Mouse (Mus musculus) intestine, embryonic 16.5 days (tissue): Measurements from ENCODE around the gene Ubald1. TPM values are rescaled to one million over a fixed set of nuclear protein-coding genes. Genes with fewer than 3 reads are reported as not detected.

ENCODE experiments used
- ATAC-seq: fragments of 200-750 bp; cut with Nextera tagmentation; 2 replicates; pipeline ENCODE4 v1.8.0; 2017; ENCODE audit warnings: moderate TSS enrichment, moderate library complexity
- H3K27ac ChIP-seq: fragments of 300-500 bp; sonication (generic); 2 replicates; pipeline ENCODE4 v1.5.1; 2014; ENCODE audit warnings: mild to moderate bottlenecking, low read length
- H3K27me3 ChIP-seq: fragments of 300-500 bp; sonication (generic); replicated peaks from 2 replicates; pipeline ENCODE4 v1.6.1; 2014; ENCODE audit warnings: low read length, control low read depth, mixed read lengths; ENCODE audit not compliant: control insufficient read depth, insufficient read depth
- H3K36me3 ChIP-seq: fragments of 300-500 bp; sonication (generic); 2 replicates; pipeline ENCODE4 v1.6.1; 2014; ENCODE audit warnings: low read length, control low read depth; ENCODE audit not compliant: control insufficient read depth, insufficient read depth
- H3K4me1 ChIP-seq: fragments of 300-500 bp; sonication (generic); 2 replicates; pipeline ENCODE4 v1.6.1; 2014; ENCODE audit warnings: low read length, control low read depth, mixed read lengths; ENCODE audit not compliant: control insufficient read depth, insufficient read depth
- H3K4me2 ChIP-seq: fragments of 300-500 bp; sonication (generic); 2 replicates; pipeline ENCODE4 v1.6.1; 2014; ENCODE audit warnings: low read depth, low read length, control low read depth
- H3K4me3 ChIP-seq: fragments of 300-500 bp; sonication (generic); 2 replicates; pipeline ENCODE4 v1.5.1; 2014; ENCODE audit warnings: mild to moderate bottlenecking, low read length
- H3K9ac ChIP-seq: fragments of 300-500 bp; sonication (generic); 2 replicates; pipeline ENCODE4 v1.6.1; 2014; ENCODE audit warnings: low read depth, low read length
- H3K9me3 ChIP-seq: fragments of 300-500 bp; sonication (generic); 2 replicates; pipeline ENCODE4 v1.6.1; 2016; ENCODE audit warnings: low read length, control low read depth; ENCODE audit not compliant: control insufficient read depth
- WGBS: fragments of 180-500 bp; shearing (Covaris S2); extraction: QIAGEN DNeasy Blood & Tissue Kit; methylation state at CpG from one replicate; pipeline ENCODE4 v1.1.7; 2014; 5-methylcytosine and 5-hydroxymethylcytosine counted together
- polyA plus RNA-seq: library from polyadenylated mRNA; unstranded; fragments of >200 nt; fragmentation: Nextera tagmentation; extraction: Ambion mirVana; gene quantifications from 2 replicates; pipeline ENCODE4 v1.2.1, GENCODE M21; 2015

Gene Ubald1
- polyA plus RNA-seq, 1 experiment from 2014 or later = 33.7 TPM

DNA sequence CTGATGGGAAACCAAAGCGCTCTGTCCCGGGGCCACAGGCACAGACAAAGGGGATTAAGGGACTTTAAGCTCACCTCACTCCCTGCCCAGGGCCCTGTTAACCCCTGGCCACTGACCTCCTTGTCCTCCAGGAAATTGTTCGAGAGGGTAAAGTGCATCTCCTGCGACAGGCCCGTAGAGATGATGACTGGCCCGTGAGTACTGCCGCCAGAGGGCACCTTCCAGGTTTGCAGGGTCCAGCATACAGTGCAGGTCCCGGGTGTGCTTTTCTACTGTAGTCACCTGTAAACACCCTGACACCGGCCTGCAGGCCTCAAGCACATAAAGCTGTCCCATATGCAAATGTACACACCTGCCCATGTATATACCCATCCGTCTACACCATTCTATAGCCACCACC, 18.7 kb downstream of the Ubald1 start:
- Histone ChIP-seq H3K27me3 (no peaks in the 10 kb centered on the region), H3K4me1 (0 out of 2 replicates have a peak, but pooled peaks cover 4% of the 10 kb centered on the region), H3K36me3 (no peaks in the 10 kb centered on the region), H3K4me2 (no peak overlapping the region), H3K4me3 (no peak overlapping the region), H3K27ac (no peak overlapping the region), H3K9ac (no peak overlapping the region), H3K9me3 (no peaks in the 10 kb centered on the region)
- peak; percentile 67 for ATAC-seq
- 46% methylated on average over 10 of the region's 10 CpGs for whole genome bisulfite sequencing

DNA sequence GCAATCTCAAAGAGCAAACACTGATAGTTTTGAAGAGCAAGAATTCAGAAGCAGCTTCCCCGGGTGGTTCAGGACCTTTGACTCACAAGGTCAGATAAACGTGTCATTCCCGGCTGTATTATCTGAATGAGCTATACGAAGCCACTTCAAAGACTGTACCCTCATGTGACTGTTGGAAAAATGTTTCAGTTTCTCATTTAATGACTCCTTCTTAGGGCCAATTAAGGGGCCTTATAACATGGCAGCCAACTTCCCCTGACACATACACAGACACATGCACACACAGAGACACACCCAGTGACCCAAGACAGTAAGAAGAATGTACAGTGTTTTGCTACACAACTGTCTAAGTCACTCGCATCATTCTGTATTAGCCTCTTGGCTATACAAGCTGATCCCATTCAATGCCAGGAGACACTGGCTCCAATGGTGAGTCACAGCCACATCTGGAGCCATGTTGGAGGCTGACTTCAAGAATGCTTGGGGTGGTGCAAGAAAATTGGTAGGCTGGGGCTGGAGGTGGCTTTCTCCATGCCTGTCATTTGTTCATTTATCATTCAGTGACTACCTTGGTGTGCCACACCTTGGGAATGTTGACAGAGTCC, 25.0 kb downstream of the Ubald1 start:
- ATAC-seq = peak; percentile 46
- Histone ChIP-seq H3K4me1 (peaks cover 9% of the 10 kb centered on the region), H3K9me3 (no peaks in the 10 kb centered on the region), H3K36me3 (no peaks in the 10 kb centered on the region), H3K27me3 (no peaks in the 10 kb centered on the region), H3K4me2 (no peak overlapping the region), H3K4me3 (no peak overlapping the region), H3K27ac (no peak overlapping the region), H3K9ac (no peak overlapping the region)
- WGBS = 51% methylated on average over 5 of the region's 5 CpGs

DNA sequence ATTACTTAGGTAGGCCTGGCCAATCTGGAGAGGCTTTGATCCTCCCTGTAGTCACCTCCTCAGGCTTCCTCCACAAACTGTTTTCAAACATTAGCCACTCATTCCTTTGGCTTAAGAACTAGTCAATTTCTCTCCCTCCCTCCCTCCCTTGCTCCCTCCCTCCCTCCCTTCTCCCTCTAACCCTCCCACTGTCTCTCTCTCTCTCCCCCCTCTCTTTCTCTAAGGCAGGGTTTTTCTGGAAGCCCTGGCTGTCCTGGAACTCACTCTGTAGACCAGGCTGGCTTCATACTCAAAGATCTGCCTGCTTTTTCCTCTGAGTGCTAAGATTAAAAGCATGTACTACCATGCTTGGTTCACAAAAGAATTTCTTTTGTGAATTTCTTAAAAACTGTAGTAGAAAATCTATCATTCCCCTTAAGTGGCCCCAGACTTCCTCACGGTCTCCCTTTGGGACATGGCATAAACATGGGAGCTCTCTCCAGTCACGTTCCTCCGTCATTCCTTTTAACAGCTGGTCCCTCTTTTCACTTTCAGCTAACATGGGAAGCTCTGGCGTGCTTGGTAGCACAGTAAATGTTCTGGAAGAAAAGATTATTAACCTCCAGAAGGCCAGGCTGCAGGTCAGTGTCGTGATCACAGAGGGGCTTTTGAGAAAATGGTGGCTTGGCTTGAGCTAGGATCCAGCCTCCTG, 29.0 kb downstream of the Ubald1 start:
- ATAC-seq = peak; percentile 55; the same call in 1 of the 2 replicates
- Histone ChIP-seq H3K36me3 (no peaks in the 10 kb centered on the region), H3K9me3 (no peaks in the 10 kb centered on the region), H3K4me2 (no peak overlapping the region), H3K4me1 (peaks cover 9% of the 10 kb centered on the region), H3K4me3 (no peak overlapping the region), H3K27ac (peak overlapping the region; percentile 78), H3K27me3 (no peaks in the 10 kb centered on the region), H3K9ac (no peak overlapping the region)
- 35% methylated on average over 5 of the region's 5 CpGs for WGBS

DNA sequence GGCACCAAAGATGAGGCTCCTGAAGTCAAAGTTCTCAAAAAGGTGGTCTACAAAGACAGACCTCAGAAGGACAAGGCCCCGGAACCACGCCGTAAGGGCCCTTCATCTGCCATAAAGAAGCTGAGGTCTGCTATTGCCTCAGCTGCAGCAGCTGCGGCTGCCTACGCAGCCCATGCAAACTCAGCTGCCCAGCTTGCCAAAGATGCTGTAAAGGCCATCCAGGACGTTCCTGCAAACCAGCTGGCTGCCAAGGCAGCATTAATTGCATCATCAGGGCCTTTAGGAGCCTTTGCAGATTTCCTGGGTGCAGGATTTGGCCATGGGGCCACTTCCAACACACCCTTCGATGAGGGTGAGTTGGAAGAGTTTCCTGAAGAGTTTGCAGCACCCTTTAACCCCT, 29.8 kb downstream of the Ubald1 start:
- 66% methylated on average over 7 of the region's 7 CpGs for WGBS
- Histone ChIP-seq H3K27me3 (no peaks in the 10 kb centered on the region), H3K36me3 (no peaks in the 10 kb centered on the region), H3K9me3 (no peaks in the 10 kb centered on the region), H3K9ac (no peak overlapping the region), H3K4me2 (no peak overlapping the region), H3K4me3 (no peak overlapping the region), H3K4me1 (peaks cover 9% of the 10 kb centered on the region), H3K27ac (peak overlapping the region; percentile 78)
- no peak for ATAC-seq

DNA sequence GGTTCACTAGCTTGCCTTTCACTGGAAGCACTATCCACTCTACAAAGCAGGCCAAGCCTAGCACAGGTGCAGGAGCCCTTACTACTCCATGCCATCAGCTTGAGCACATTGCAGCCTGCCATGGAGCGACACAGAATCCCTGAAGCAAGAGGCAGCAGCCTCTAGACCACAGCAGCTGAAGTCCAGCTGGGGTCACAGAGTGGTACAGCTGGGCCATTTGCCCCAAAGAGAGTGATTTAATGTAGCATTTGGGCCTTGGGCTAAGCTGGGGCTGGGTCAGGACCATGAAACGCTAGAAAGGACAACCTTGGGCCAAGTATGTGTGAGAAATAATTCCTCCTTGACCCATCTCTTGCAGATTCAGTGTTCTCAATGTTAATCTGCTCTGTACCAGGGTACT, 32.0 kb downstream of the Ubald1 start:
- WGBS = 85% methylated on average over 2 of the region's 2 CpGs

DNA sequence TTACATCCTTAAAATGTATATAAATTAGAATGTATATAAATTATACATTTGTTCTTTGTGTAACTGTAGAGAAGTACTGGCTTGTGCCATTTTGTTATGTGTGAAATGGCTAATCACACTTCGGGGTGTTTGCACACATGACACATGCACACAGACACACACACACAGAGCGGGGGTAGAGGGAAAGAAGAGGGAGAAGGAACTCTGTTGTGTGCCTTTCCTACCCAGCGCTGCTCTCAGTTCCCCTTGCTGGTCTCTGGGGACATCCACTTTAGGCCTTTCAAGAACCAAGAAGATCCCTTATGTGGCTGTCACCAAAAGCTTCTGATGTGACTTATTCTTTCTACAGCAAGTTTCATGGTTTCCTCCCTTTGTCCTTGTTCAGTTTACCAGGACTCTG, 33.1 kb downstream of the Ubald1 start:
- Histone ChIP-seq H3K9ac (no peak overlapping the region), H3K27ac (no peak overlapping the region), H3K36me3 (no peaks in the 10 kb centered on the region), H3K4me1 (peaks cover 9% of the 10 kb centered on the region), H3K9me3 (no peaks in the 10 kb centered on the region), H3K27me3 (no peaks in the 10 kb centered on the region), H3K4me2 (no peak overlapping the region), H3K4me3 (no peak overlapping the region)
- 81% methylated on average over 3 of the region's 3 CpGs for WGBS
- ATAC-seq = no peak

More for the DNA sequence above, 32.0 kb downstream of the Ubald1 start:
- no peaks in the 10 kb centered on the region for H3K36me3 ChIP-seq
- H3K27ac ChIP-seq = no peak overlapping the region
- no peak overlapping the region for H3K4me2 ChIP-seq
- H3K4me1 ChIP-seq = peaks cover 9% of the 10 kb centered on the region
- no peak for ATAC-seq
- no peaks in the 10 kb centered on the region for H3K27me3 ChIP-seq
- no peak overlapping the region for H3K4me3 ChIP-seq
- no peak overlapping the region for H3K9ac ChIP-seq
- H3K9me3 ChIP-seq = no peaks in the 10 kb centered on the region

DNA sequence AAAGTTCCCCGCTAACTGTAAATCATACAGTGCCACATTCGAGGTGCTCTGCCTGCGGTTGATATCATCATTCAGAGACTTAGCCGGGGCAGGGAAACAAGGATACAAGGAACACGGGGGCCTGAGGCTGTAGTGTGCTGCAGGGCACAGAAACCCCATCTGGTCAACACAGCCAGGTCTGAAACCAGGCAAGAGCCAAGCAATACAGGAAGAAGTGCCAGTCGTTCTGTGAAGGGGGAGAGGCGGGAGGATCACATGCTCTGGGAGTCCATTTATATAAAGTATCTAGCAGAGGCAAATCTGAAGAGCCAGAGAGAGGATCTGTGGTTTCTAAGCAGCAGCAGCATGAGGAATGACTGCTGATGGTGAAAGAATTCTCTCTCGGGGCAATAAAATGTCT, 39.9 kb downstream of the Ubald1 start:
- no peaks in the 10 kb centered on the region for H3K9me3 ChIP-seq
- no peak overlapping the region for H3K27ac ChIP-seq
- H3K4me2 ChIP-seq = no peak overlapping the region
- no peak for ATAC-seq
- H3K4me1 ChIP-seq = no peaks in the 10 kb centered on the region
- 61% methylated on average over 8 of the region's 8 CpGs for WGBS
- H3K27me3 ChIP-seq = no peaks in the 10 kb centered on the region
- H3K9ac ChIP-seq = no peak overlapping the region
- no peaks in the 10 kb centered on the region for H3K36me3 ChIP-seq
- no peak overlapping the region for H3K4me3 ChIP-seq

DNA sequence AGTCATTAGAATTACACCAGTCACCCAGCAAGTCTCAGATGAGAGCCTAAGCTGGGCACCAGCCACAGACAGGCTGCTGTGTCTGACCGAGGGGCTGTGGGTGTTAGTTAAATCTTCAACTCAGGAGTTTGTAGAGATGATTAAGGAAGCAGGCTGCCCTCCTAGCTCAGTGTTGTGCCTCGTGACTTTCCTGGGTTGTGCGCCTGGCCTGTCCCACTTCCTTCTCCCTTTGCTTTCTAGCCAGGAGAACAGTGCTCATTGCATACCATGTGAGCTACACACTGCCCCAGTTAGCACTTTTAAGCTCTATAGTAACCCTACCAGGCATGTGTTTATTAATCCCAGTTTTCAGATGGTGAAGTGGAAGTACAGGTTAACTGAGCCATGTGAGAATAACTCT, 40.6 kb downstream of the Ubald1 start:
- H3K4me1 ChIP-seq = no peaks in the 10 kb centered on the region
- no peaks in the 10 kb centered on the region for H3K36me3 ChIP-seq
- no peak for ATAC-seq
- no peak overlapping the region for H3K4me3 ChIP-seq
- H3K9ac ChIP-seq = no peak overlapping the region
- no peak overlapping the region for H3K27ac ChIP-seq
- 79% methylated on average over 3 of the region's 3 CpGs for WGBS
- no peak overlapping the region for H3K4me2 ChIP-seq
- no peaks in the 10 kb centered on the region for H3K9me3 ChIP-seq
- no peaks in the 10 kb centered on the region for H3K27me3 ChIP-seq

DNA sequence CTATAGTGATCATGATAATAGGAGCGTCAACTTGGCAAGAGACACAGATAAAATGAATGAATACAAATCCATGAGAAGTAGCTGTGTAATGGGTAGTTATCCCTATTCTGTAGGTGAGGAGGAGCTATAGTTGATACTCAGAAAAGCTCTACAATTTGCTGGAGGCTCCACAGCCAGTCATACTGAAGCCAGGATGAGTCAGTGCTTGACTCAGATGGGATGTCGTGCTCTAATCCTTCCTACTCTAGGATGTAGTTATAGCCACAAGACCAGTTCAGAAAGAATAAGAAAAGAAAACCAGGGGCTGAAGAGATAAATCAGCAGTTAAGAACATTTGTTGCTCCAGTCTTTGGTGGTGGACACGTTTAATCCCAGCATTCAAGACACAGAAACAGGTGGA, 42.5 kb downstream of the Ubald1 start:
- H3K36me3 ChIP-seq = no peaks in the 10 kb centered on the region
- H3K4me1 ChIP-seq = no peaks in the 10 kb centered on the region
- no peak overlapping the region for H3K4me2 ChIP-seq
- ATAC-seq = no peak
- H3K9me3 ChIP-seq = no peaks in the 10 kb centered on the region
- 86% methylated on average over 3 of the region's 3 CpGs for WGBS
- no peak overlapping the region for H3K4me3 ChIP-seq
- no peak overlapping the region for H3K27ac ChIP-seq
- no peak overlapping the region for H3K9ac ChIP-seq
- H3K27me3 ChIP-seq = no peaks in the 10 kb centered on the region

DNA sequence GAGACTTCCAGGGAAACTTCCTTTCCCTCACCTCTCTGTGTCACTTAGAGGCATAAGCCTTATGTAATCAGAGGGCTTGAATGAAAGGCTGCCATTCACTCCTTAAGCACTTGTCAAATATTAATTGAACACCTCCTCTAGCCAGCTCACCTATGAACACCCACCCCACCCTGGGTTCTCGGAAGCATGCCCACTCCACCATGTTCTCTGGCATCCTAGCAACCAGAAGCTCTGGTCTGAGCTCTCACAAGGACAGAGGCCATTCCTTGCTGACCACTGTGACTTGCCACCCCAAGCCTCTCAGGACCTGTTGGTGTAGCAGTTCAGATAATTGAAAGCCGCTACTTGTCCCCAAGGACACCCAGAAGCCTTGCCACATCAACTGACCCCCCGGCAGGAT, 44.9 kb downstream of the Ubald1 start, which contains the start of gene 4930562C15Rik:
Gene 4930562C15Rik (plus strand): TSS at position 226 of the 400 bp plus-strand sequence.
- WGBS = 83% methylated on average over 3 of the region's 3 CpGs
- Histone ChIP-seq H3K4me1 (no peaks in the 10 kb centered on the region), H3K36me3 (no peaks in the 10 kb centered on the region), H3K4me2 (no peak within 1 kb of the TSS), H3K27ac (no peak within 1 kb of the TSS), H3K4me3 (no peak within 1 kb of the TSS), H3K9me3 (no peaks in the 10 kb centered on the region), H3K9ac (no peak within 1 kb of the TSS), H3K27me3 (no peaks in the 10 kb centered on the region)
- no peak for ATAC-seq
